Mouse (Mus musculus): ENCODE results near the gene Cntnap2. TPM values are rescaled to one million over a fixed set of nuclear protein-coding genes. Genes with fewer than 3 reads are reported as not detected.

Cntnap2 gene
- total RNA-seq, 2 experiments from 2014 or later = 0.76 to 2.0 TPM

GRCm38 (mm10) chr6:45938263-45938662 lies 879.1 kb downstream of the Cntnap2 start:
- no peak for DNase-seq

GRCm38 (mm10) chr6:45938775-45939174 lies 879.6 kb downstream of the Cntnap2 start:
- no peak for DNase-seq

DNA sequence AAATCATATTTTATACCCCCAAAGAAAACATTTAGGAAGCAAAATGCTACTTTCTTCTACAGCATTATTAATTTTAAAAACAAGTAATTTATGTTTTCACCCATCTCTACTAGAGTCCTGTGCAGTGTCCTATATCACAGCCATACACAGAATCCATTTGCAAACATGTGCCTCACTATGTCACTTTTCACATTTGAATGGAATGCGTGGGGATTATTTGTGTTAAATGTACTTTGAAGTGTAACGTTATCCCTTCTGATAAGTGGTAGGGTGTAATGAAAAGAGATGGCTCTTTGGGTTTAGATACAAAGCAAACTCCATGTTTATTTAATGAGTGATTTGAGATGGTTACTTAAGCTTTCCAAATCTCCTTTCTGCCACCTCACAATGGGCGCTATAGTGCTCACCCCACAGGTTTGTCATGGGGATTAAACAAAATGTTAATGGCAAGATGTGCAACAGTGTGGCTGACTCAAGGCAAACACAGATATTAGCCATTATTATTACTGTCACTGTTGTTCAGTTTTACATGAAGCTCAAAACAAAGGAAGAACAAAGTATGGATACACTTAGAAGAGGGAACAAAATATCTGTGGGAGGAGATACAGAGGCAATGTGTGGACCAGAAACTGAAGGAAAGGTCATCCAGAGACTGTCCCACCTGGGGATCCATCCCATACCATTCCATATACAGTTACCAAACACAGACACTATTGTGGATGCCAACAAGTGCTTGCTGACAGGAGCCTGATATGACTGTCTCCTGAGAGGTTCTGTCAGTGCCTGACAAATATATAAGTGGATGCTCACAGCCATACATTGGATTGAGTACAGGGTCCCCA lies 886.2 kb downstream of the Cntnap2 start:
- DNase-seq = no peak

DNA sequence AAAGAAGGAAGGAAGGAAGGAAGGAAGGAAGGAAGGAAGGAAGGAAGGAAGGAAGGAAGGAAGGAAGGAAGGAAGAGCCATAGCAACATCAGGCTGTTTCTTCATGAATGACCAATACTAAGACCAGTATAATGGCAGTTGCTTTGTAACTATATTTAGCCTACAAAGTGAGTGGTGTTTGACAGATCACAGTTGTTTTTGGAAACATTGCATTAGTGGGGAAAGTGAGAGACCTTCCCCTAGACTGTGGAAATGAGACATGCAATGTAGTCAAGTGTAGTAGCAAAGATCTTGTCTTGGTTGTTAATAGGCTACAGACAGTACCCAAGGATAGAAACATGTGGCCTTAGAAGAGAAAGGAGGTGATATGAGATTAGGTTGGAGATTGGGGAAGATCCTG lies 895.6 kb downstream of the Cntnap2 start:
- no peak for DNase-seq

DNA sequence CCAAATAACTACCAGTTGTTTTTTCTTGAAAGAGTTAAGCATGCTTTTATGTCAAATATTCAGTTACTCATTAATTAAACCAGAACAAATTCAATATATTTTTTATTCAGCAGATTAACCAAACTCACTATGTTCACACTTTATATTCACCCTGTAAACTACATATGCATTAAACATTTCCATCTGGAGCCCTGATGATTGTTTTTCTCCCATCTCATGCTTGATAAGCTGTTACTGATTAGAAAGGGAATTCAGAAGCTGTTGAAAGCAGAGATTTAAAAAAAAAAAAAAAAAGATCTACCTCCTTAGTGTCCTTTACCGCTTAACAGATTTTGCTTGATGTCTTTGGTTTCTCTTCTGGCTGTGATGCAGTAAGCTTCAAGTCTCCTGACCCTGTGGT lies 905.3 kb downstream of the Cntnap2 start:
- DNase-seq = no peak

DNA sequence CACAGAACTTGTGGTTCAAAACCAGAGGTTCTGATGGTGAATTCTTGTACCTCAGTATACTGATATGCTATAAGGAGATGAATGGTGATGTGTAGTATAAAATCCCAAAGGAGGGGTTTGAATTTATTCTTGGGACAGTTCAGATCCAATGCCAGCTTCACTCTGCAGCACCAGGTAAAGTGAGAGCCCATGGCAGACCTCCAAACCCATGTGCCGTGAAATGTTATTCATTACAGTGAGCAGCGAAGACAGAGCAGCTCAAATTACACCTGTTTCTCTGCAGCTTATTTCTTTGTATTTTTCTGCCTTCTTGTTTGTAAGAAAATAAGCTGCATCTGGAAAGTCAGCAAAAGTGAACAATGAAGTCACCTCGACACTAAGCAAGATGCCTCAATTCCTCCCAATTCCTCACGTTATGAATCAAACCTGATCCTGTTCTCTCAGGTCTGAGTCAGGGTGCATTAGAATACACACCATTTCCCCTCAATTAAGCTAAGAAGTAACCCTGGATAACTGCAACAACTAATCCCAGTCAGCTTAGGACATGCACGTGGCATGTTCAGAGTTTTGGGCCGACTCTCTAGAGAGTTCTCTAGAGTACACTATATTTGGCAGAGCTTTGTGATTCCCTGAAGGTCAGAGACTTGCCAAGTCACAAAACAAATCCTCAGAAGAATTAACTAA lies 915.5 kb downstream of the Cntnap2 start:
- DNase-seq = no peak

DNA sequence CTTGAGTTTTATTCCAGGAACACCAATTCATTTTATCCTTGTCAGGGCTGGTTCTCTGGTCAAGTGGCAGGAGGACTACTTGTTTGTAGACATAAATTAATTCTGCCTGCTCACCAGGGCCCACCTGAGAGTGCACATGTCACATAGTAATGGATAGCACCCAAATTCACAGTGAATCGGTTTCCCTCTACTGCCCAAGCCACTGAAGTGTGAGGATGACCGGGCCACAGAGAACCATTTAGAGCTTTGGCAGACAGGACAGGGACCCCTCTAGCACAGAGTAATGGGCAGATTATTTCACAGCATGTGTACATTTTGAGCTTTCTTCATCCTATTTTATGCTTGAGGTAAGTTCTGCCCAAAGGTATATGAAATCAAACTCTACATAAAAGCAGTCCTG lies 920.0 kb downstream of the Cntnap2 start:
- DNase-seq = no peak

DNA sequence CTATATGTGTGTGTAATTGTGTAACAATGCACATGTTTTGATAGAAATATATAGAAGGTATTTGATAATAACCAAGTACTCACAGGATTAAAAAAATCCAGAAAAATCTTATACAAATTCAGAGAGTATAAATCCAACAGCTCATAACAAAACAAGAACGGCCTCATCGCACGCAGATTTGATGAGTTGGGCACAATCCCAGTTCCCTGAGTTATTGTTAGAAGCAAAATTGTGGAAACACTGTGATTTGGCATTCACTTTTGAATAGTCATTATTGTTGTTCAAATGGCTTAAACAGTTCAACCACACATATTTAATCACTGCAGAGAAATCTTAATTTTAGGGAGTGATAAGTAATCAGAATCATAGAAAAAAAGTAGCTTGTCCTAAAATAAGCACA lies 928.9 kb downstream of the Cntnap2 start:
- DNase-seq = no peak

- DNase-seq = no peak
These were observed 931.9 kb downstream of the Cntnap2 start for GRCm38 (mm10) chr6:45991086-45991485.

- DNase-seq = no peak
These were observed 963.5 kb downstream of the Cntnap2 start for GRCm38 (mm10) chr6:46022515-46023143.

DNA sequence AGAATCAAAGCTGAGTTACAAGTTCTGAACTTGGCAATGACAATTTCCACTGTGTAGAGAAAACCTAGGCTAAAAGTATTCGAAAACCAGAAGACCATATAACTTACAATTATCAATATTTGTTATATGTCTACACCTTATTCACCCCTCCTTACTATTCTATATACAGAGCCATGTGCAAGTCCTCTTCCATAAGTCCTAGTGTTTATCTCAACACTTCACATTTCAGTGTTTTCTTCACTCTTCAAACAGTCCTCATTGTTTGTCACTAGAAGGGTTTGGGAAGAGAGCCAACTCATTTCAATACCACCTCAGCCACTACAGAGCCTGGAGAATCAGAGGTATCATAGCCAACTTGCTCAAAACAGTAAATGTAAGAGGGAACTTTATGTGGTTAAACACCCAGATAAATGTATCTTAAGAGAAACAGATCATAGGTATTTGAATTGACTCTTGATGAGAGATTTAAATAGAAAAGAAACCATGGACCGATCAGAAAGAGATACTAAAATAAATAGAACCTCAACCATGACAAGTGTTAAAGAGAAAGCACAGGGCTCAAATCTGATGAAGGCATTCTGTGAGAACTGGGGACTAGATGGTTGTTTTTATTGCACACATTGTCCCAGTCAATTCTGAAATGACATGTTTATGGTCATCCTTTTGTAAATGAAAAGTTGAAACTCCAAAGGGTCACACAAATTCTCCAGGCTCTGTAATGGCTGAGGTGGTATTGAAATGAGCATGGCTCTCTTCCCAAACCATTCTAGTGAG lies 972.9 kb downstream of the Cntnap2 start:
- DNase-seq = no peak

DNA sequence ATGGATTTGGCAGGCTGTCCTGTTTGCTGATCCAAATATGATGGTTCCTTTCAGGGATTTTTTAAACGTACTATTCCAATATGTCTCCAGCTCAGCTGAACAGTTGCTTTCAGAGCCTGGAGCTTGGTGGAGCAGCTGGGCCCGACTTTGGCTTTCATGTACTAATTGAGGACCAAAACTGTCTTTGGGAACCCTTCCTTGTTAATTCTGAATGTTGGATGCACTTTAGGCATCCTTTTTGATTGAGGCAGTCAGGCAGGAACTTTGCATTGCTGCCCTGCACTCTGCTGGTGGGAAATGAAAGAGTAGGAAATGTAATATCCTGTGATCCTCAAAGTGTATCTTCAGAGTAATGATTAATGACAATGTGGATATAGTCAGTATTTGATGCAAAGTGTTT lies 974.0 kb downstream of the Cntnap2 start:
- no peak for DNase-seq

- no peak for DNase-seq
These were observed 981.5 kb downstream of the Cntnap2 start for GRCm38 (mm10) chr6:46040671-46041070.

- DNase-seq = no peak
These were observed 1021.1 kb downstream of the Cntnap2 start for GRCm38 (mm10) chr6:46080236-46080635.

- no peak for DNase-seq
These were observed 1022.3 kb downstream of the Cntnap2 start for GRCm38 (mm10) chr6:46081432-46081831.

DNA sequence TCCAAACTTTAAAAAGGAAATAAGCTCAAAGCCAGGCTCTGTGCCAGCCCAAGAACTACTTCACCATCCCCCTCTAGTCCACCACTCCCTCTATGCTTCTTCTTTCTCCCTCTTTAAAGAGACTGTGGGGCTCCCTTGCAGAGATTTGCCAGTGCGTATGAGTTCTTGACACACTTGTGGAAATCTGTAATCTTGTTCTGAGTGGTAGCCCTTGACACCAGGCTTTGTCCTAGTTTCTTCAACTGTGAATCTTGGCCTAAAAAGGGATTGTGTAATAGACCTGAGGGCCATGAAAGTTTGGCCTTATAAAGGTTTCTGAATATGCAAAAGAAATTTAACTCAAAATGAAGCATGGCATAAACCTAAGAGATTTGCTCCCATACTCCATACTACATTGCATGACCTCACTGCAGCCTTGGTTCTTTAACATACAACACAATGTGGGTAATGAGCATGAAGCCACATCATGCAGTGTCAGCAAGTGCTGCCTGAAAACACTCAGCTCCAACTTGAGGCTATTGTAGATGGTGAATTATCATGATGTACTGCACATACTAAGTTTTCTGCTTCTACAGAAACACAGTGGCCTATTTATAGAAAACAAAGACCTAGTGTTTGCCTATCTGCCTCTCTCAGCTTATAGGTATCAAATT lies 1084.2 kb downstream of the Cntnap2 start:
- no peak for DNase-seq

GRCm38 (mm10) chr6:46166837-46167236 lies 1107.7 kb downstream of the Cntnap2 start:
- DNase-seq = no peak

GRCm38 (mm10) chr6:46197298-46197697 lies 1138.1 kb downstream of the Cntnap2 start:
- no peak for DNase-seq

DNA sequence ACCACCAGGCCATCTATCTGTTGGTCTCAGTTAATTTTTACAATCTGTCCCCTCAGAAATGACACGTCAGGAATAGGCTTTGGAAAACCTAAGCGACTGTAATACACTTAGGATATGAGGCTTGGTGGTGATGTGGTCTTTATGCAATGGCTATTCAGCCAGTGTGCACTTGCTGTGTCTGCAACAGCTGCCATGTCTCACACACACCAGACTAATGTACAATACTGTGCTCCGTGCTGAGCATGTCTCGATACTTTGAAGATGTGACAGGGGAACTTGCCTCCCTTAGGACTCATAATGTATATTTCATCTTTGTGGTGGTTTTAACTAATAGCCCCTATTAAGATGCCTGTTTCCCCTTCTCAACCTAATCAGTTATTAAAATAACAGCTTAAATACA lies 1142.7 kb downstream of the Cntnap2 start:
- no peak for DNase-seq

DNA sequence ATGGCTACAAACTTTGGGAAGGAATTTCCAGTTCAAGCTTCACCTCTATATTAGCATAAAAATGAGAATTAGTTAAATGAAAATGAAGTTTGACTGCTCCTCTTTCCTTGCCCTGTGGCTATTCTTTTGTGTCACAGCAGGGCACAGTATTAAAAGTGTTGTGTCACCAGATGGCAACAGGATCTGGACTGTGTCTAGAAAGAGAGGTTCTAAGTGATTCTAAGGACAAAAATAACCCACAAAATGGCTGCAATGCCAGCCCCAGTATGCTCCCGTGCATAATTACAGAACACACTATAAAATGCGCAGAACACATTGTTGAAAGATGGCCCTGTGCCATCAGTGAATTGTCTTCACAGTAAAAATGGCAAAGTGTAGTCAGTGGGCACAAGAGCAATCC lies 1146.4 kb downstream of the Cntnap2 start:
- no peak for DNase-seq

GRCm38 (mm10) chr6:46232889-46233288 lies 1173.7 kb downstream of the Cntnap2 start:
- no peak for DNase-seq

- DNase-seq = no peak
These were observed 1181.2 kb downstream of the Cntnap2 start for GRCm38 (mm10) chr6:46240349-46240748.
